Mouse (Mus musculus) erythroblast, adult 5-6 weeks (primary cell): Measurements from ENCODE around the gene Zdhhc7. TPM values are rescaled to one million over a fixed set of nuclear protein-coding genes. Genes with fewer than 3 reads are reported as not detected.

ENCODE experiments used
- ATAC-seq: replicated peaks from 2 replicates; pipeline ENCODE4 v1.8.0; 2016; ENCODE audit warnings: moderate number of reproducible peaks, mild to moderate bottlenecking, moderate TSS enrichment, inconsistent platforms; ENCODE audit not compliant: poor library complexity, low FRiP score, severe bottlenecking
- total RNA-seq, 2 experiments: library from RNA; stranded (forward) in 1 of 2; stranded (reverse) in 1 of 2; fragments of 150-400 nt in 1 of 2; fragments of 200-764, 138-1000 nt in 1 of 2; gene quantifications; 2 replicates each; pipeline versions ENCODE4 v1.2.3 to v1.2.4; 2015 to 2017; ENCODE audit warnings: low replicate concordance in 2 of 2

Zdhhc7 gene
- total RNA-seq, 2 experiments from 2014 or later = 0.38 to 8.0 TPM

GRCm38 (mm10) chr8:120118162-120118561 is 16.9 kb upstream of the Zdhhc7 start:
- ATAC-seq = no peak

GRCm38 (mm10) chr8:120116600-120116999 is 15.3 kb upstream of the Zdhhc7 start:
- ATAC-seq = no peak

GRCm38 (mm10) chr8:120114315-120114841 is 13.1 kb upstream of the Zdhhc7 start:
- ATAC-seq = no peak

- ATAC-seq = peak; percentile 95
Observed at GRCm38 (mm10) chr8:120113758-120114255, 12.5 kb upstream of the Zdhhc7 start, which contains the start of gene 6430548M08Rik. Gene 6430548M08Rik (plus strand): TSS chr8:120114152.

GRCm38 (mm10) chr8:120113306-120113705 is 12.0 kb upstream of the Zdhhc7 start:
- no peak; the same call in 1 of the 2 replicates for ATAC-seq

GRCm38 (mm10) chr8:120112535-120112934 is 11.3 kb upstream of the Zdhhc7 start:
- no peak for ATAC-seq

- no peak for ATAC-seq
Observed at GRCm38 (mm10) chr8:120111382-120111781, 10.1 kb upstream of the Zdhhc7 start.

GRCm38 (mm10) chr8:120110966-120111365 is 9.7 kb upstream of the Zdhhc7 start:
- no peak for ATAC-seq

GRCm38 (mm10) chr8:120109149-120109548 is 7.9 kb upstream of the Zdhhc7 start:
- ATAC-seq = no peak

DNA sequence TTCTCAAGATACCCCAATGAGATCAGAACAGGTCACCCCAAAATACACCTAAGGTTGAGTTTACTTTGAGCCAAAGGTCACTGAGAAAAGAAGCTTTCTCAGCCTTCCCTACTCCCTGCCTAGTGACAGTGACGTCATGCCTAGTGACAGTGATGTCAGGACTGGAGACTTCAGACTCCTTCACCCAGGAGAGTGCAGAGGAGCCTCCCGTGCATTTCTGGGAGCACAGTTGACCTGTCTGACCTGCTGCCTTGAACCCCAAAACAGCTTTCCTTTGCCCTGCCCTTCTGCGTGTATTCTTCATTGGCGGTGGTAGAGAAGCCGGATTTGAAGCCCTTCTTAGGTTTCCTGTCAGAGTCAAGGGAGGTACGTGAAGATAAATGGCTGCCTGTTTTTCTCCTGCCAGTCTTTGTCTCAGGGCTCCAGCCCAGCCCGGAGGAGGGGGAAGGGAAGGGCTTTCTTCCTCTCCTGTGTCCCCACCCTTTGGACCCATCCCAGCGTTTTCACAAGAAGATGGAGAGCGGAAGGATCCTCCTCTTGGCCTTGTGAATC is 3.5 kb upstream of the Zdhhc7 start:
- no peak for ATAC-seq

- no peak for ATAC-seq
Observed at GRCm38 (mm10) chr8:120103916-120104315, 2.6 kb upstream of the Zdhhc7 start.

GRCm38 (mm10) chr8:120100388-120101067 is 754 bp downstream of the Zdhhc7 start:
- ATAC-seq = 0 out of 2 replicates have a peak, but pooled peaks have one; percentile 12

DNA sequence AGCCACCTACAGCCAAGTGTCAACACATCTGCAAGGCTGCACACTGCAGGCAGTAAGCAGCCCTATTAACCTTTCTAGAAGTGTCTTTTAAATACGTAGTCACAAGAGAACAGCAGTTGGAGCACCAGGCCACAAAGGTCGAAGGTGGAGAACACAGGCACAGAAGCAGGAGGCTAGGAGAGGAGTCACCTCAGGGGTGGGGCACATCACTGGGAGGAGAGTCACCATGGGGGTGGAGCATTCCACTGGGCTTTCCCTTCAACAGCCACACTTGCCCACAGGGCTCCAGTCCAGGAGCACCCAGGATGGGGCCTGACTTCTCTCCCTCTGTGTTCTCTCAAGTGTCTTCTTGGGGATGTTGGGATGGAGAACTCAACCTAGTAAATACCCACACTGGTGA is 4.8 kb downstream of the Zdhhc7 start:
- no peak for ATAC-seq

GRCm38 (mm10) chr8:120094801-120095200 is 6.5 kb downstream of the Zdhhc7 start:
- ATAC-seq = no peak

GRCm38 (mm10) chr8:120093103-120093502 is 8.2 kb downstream of the Zdhhc7 start:
- ATAC-seq = no peak

GRCm38 (mm10) chr8:120091032-120091431 is 10.2 kb downstream of the Zdhhc7 start:
- ATAC-seq = no peak

DNA sequence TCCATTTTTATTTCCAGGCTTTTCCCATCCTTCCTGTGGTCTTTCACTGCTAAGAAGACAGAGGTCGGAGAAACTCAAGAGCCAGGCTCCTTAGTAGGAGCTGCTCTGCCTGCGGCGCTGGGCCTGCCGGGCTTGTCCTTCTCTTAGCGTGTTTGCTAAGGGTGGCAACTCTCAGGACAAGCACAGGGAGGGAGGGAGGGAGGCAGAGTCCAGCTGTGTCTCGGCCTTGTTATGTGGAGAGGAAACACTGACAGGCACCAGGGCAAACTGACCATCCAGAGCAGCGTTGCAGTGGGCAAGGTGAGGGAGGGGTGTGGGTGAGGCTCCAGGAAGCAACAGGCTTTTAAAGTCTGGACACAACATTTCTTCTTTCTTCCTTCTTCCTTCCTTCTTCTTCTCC is 11.8 kb downstream of the Zdhhc7 start:
- ATAC-seq = no peak

DNA sequence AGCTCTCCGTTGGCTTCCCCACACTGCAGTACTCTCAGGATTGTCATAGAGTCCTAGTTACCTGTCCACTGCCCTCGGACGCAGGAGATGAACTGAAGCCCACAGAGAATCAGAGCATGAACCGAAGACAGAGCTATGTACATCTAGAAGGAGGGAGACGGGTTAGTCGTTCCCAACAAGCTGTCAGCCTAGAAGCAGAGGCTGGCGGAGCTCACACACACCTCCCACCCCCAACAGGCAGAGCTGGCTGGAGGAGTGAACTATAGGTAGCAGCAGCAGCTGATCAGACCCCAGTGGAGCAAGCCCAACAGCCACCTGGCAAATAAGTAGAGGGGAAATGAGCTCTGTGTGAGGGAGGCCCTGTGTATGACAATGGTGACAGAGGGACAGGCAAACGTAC is 16.5 kb downstream of the Zdhhc7 start:
- no peak for ATAC-seq

DNA sequence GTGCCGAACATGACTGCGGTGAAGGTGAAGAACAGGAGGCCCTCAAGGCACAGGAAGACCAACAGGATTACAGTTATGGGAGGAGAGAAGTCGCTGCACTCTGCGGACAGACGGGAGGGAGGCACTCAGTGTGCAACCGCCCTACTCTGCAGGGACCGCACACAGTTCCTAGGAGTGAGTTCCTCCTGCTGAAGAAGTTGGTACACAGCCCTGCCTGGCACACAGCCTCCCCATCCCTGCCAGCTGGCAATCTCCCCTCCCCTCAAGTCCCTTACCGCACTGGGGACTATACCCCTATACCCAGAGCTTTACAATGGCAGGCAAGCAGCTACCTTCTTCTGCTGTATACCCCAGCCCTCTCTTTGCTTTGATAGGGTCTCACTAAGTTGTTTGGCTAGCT is 18.0 kb downstream of the Zdhhc7 start:
- no peak for ATAC-seq

DNA sequence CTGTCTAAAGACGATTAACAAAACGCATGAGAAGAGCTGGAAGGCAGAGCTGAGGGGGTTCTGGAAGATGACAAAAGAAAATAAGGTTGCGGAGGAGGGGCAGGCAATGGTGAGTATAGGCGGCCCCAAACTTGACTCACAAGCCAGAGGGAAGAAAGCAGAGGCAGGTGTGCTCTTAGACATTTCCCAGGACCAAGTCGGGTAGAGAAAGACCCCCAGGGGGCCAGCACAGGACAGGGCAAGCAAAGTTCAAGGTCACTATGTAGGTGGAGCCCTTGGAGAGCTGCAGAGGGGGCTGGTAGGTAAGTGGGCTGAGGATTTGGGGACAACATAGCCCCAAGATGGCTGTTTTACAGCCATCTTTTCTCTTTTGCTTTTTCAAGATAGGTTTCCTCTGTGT is 21.9 kb downstream of the Zdhhc7 start:
- no peak for ATAC-seq

DNA sequence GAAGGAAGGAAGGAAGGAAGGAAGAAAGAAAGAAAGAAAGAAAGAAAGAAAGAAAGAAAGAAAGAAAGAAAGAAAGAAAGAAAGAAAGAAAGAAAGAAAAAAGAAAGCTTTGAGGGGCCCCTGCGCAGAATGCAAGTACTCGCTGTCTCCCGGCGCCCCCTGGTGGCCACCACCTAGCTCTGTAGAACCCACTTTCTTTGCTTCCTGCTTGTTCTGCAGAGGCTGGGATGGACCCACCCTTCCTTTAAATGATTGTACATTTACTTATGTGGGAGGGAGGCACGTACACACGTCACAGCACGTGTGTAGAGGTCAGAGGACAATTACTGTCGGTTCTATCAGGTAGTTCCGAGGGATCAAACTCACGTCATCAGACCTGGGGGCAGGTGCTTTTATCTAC is 23.2 kb downstream of the Zdhhc7 start:
- ATAC-seq = 0 out of 2 replicates have a peak, but pooled peaks have one; percentile 61
